Mouse (Mus musculus): ENCODE data around the gene Vti1a. TPM values are rescaled to one million over a fixed set of nuclear protein-coding genes. Genes with fewer than 3 reads are reported as not detected.

Vti1a gene
- total RNA-seq, 2 experiments from 2014 or later: 63.9 to 67.3 TPM

DNA sequence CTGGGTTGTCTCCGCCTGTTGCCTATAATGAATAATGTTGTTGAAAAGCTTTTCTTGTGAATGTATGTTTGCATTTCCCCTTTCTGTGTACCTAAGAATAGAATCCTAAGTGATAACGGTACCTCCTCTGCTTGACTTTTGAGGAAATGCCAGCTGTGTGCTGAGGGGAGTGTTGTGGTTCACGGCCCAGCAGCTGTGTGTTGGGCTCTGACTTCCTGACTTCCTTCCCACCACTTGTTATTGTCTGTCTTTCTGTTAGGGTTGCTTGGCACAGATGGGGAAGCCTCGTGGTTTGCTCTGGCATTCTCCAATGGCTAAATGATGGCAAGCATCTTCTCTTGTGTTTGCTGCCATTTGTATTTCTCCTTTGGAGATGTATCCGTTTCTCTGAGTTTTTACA lies 228.4 kb downstream of the Vti1a start:
- no peak for DNase-seq (ENCODE audit: low spot score in 2 of 2)
- intact Hi-C loops (cut with DNase I): no loop called here

DNA sequence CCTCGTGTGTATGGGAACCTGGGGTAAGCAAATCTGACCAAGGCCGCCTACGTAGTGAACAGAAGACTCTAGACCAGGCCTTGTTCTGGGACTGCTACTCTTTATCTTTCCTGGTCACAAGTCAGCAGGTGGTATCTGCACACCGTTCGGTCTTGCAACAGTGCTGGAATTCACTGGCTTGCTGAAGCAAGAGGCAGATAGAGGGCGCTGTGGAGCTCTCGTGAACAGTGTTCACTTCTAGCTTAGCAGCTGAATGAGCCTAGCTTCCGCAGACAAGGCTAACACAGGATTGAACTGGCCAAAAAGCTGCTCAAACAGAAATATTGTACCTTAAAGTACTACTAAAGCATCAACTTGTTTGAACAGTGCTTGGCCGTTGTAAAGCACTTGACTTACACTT lies 229.4 kb downstream of the Vti1a start:
- intact Hi-C loops (cut with DNase I): no loop called here

DNA sequence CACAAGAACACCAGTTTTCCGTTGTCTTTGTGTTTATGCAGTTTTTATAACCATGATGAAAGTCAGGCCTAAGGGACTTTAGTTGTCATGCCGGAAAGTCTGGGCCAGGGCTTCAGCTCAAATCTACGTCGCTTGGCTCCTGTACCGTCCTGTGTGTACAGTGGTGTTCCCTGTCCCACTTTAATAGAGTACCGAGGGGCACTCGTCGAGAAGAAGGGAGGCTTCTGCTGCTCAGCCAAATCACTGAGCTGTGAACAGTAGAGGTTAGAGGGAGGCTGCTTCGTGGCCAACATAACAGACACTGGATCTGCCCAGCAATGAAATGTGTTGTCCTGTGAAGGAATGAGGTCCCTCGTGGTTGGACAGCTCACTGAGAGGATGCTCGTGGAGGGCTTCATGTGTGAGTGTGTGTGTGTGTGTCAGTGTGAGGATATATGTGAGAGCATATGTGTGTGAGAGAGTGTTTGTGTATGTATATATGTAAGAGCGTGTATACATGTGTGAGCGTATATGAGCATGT lies 230.0 kb downstream of the Vti1a start:
- intact Hi-C loops (cut with DNase I): no loop called here

More for the DNA sequence above, 229.4 kb downstream of the Vti1a start:
- peak; percentile 52 to 65 for DNase-seq (ENCODE audit: low spot score in 2 of 2)

DNA sequence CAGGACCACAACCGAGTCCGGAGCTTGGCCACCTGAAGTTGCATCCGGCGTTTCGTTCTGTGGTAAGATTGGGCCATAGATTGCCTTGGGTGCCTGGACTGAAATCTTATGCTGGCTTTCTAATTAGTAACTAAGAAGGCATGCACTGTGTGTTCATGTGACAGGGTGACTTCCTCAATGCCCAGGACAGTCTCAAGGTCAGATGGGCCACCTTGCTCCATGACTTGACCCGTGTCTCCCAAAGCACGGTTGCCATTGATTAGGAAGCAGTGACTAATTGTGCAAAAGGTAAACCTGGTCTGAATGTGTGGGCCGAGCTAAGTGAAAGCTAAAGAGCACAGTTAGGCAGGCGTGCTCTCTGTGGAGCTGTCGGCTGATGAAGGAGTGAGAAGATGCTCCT lies 232.1 kb downstream of the Vti1a start:
- intact Hi-C loops (cut with DNase I): no loop called here
- DNase-seq (ENCODE audit: low spot score in 2 of 2): no peak

More for the DNA sequence above, 230.0 kb downstream of the Vti1a start:
- no peak for DNase-seq (ENCODE audit: low spot score in 2 of 2)

DNA sequence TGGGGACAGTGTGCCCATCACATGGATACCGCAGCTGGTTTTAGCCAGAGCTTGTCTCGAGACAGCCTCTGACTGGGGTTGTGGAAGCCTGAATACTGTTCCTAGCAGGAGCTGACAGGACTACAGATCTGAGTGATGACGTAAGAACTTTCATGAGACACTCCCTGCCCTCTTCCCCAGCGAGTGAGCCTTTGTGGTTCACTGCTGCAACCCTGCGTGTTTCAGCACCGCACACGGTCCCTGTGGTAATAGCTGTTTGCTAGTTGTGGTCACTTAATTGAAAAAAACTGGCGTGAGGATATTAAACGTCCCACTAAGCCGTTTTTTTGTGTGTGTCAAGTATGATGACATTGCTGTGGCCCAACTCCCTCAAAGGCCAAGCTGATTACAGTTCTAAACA lies 232.6 kb downstream of the Vti1a start:
- no peak for DNase-seq (ENCODE audit: low spot score in 2 of 2)
- intact Hi-C loops (cut with DNase I): no loop called here

DNA sequence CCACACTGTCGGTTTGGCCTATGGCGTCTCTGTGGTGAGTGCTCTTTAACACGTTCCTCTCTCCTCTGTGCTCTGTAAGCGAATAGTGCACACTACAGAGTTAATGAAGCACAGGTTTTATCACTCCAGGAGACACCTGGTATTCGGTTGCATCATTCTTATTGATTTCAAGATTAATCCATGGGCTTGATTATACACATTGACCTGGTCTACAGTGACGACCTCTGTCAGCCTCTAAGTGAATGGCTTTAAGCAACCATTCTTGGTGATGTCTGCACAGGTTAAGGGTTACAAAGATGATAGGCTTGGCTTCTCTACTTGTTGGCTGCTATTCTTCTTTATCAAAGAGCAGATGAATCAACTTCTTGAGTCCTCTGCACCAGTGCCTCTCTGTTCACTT lies 234.1 kb downstream of the Vti1a start:
- DNase-seq (ENCODE audit: low spot score in 2 of 2): no peak
- intact Hi-C loops (cut with DNase I): no loop called here

DNA sequence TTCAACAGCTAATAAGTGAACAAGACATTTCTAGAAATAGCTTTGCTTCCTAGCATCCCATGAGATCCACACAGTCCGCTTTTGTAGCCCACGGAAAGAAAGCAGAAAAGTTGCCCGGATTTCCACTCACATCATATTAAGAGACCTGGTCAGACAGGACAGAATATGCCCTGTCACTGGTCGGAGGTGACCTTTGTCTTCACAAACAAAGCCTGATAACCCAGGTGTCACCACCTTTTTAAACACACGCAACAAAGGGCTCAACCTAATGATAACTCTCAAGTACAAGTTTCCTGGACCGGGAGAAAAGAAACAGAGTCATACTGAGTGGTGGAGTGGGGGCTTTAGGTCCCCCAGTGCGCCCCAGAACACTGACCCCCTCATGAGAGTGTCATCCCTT lies 236.2 kb downstream of the Vti1a start:
- intact Hi-C loops (cut with DNase I): no loop called here
- no peak for DNase-seq (ENCODE audit: low spot score in 2 of 2)

DNA sequence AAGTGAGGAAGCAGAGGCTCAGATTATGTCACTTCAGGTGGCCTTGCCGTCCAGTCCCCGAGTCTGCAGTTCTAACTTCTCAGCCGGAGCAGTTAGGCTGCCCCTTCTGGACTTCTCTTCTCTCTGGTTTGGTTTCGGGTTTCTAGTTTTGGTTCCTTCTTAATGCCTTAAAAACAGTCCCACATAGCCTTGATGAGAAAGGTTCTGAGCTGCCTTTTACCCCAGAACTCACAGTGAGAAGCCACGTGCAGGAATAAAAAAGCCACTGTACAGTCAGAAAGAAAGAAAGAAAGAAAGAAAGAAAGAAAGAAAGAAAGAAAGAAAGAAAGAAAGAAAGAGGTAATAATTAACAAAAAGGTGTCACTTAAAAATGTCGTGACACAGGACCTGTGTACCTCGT lies 236.8 kb downstream of the Vti1a start:
- DNase-seq (ENCODE audit: low spot score in 2 of 2): no peak
- intact Hi-C loops (cut with DNase I): no loop called here

DNA sequence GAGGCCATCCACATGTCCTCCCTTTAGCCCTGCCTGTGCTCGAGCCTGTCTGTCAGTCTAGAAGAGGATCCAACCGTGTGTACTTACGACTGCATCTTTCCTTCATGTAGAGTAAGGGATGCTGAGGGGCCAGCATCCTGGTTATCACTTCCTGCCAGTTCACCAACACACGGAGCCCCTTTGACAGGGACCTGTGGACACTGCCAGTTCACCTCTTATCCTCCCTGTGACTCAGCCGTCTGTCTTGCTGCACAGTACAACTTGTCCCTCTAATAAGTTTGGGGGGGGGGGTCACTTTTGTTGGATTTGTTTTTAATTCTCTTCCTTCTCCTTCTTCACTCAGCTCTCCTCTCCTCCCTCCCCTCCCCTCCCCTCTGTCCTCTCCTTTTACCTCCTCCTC lies 238.2 kb downstream of the Vti1a start:
- intact Hi-C loops (cut with DNase I): no loop called here
- DNase-seq (ENCODE audit: low spot score in 2 of 2): no peak

DNA sequence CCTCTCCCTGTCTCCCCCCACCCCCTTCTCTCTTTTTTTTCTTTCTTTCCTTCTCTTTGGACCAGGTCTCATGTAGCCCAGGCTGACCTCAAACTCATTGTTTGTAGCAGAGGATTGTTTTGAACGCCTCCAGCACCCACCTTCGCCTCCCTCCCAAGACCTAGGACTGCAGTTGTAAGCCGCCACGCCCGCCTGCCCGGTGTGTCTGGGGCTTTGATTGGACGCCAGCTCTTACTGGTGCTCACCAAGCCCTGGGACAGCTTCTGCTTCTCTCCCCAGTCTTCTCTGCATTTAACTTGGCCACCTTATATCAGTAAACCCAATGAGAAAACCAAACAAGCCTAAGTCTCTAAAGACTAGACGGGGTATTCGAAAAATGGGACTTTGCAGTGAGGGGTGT lies 238.6 kb downstream of the Vti1a start:
- intact Hi-C loops (cut with DNase I): no loop called here
- DNase-seq (ENCODE audit: low spot score in 2 of 2): no peak

DNA sequence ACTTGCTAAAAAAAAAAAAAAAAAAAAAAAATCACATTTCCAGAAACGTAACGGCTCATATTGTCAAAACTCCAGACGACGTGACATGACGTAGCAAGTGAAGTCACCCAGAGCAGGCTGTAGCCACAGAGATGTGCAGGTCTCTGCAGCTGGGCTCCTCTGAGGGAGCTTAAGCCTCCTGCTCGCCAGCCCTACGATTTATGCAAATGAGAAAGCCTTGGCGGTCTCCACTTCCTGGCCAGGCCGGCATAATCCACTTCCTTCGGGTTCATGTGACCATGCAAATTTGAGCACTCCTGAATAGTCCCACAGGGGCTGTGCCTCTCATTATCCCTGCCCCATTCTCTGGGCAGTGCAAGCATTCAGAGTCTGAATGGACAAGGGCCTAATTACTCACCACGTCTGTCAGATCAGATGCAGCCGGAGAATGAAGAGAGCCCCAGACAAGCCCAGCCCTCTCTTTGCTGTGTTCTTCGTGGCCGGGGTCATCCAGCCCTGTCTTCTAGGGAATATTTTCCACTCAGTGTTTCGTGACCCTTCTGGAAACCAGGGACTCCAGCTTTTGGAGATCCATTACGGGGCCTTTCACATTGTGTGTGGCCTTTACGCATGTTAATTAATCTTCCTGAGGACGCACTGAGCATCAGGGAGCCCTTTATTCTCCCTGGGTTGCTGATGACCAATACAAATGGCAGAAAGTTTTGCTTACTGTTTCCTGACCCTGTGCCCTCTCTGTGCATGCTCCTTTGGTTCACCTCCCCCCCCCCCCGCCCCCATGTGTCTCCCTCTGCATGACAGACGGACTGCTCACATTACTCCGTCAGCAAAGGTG lies 240.3 kb downstream of the Vti1a start:
- DNase-seq (ENCODE audit: low spot score in 2 of 2): no peak
- intact Hi-C loops (cut with DNase I): no loop called here

DNA sequence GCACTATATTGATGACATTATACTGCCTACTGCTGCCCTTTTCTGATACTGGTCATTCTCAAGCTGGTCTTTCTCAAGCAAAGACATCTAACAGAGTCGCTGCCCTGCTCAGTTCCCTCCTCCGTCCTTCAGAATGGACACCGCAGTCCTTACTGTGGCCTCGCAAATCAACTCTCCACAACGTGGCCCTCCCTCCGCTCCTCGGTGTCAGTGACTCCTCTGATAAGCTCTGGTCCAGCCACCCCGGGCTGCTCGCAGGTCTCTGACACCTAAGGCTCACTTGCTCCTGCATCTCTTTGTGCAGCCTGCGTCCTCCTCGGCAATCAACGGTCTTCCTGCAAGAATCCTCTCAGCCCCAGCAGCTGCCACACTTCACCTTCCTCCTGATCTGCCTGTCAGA lies 243.2 kb downstream of the Vti1a start:
- DNase-seq (ENCODE audit: low spot score in 2 of 2): no peak
- intact Hi-C loops (cut with DNase I): no loop called here

DNA sequence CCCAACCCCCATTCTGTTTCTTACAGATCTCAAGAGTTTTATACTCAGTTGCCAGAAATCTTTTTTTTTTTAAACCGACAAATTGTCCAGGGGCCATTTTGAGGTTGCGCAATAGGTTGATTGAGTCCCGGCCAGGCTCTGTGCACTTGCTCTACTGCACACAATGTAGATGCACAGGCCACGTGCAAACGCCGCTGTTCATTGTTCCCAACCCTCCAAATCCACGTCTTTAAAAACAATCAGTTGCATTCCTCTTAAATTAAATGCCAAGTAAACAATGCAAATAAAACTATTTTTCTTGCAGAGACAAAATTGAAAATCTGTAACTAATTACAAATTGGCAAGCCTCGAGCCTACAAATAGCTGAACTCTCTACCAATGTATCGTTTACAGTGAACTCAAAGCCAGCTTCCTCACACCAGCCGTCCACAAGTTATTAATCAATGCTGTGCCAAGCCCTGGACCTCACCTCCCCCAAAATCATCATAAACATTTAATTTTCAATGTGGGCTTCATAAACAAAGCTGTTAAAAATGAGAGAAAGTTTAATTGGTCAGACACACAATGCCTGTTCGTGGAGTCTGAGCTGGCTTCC lies 244.1 kb downstream of the Vti1a start:
- intact Hi-C loops (cut with DNase I): no loop called here
- no peak for DNase-seq (ENCODE audit: low spot score in 2 of 2)

DNA sequence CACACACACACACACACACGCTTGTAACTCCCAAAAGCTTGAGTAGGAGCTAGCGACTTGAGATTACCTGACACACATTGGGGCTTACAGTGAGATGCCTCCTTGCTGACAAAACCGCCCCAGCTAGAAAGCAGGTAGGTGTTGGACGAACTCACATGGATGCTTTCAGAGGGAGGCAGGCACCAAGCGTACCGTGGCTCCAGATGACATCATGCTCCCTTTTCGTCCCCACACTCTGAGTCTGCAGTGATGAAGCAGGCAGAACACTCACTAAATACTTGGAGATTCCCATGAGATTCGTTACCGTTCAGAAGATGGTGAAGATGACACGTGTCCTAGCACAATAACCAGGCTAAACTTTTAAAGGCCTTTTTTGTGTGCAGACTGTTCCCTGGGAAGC lies 245.4 kb downstream of the Vti1a start:
- intact Hi-C loops (cut with DNase I): no loop called here

DNA sequence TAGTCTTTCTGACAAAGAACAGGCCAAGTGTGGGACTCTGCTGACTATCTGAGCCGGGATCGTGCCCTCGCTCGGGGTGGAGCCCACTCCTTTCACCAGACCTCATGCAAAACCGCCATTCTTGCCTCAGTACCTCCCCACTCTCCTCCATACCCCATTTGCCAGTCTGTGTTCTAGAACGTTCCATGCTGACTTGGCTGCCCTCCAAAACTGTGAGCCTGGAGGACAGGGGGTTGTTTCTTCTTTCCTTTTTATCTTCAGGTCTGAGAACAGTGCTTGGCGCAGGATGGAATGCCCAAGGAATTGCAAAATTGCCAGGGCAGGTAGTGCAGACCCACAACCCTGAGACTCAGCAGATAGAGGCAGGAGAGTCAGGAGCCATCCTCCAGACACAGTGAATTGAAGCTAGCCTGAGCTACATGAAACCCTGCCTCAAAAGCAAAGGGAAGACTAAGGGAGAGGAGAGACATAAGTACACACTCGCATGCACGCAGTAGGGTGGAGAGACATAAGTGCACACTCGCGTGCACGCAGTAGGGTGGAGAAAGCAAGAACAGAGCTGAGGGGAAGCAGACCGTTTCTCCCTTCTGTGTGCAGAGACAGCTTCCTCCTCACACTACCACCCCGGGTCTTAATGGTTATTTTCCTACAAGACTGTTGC lies 246.5 kb downstream of the Vti1a start:
- intact Hi-C loops (cut with DNase I): no loop called here
- DNase-seq (ENCODE audit: low spot score in 2 of 2): no peak

More for the DNA sequence above, 245.4 kb downstream of the Vti1a start:
- no peak for DNase-seq (ENCODE audit: low spot score in 2 of 2)

DNA sequence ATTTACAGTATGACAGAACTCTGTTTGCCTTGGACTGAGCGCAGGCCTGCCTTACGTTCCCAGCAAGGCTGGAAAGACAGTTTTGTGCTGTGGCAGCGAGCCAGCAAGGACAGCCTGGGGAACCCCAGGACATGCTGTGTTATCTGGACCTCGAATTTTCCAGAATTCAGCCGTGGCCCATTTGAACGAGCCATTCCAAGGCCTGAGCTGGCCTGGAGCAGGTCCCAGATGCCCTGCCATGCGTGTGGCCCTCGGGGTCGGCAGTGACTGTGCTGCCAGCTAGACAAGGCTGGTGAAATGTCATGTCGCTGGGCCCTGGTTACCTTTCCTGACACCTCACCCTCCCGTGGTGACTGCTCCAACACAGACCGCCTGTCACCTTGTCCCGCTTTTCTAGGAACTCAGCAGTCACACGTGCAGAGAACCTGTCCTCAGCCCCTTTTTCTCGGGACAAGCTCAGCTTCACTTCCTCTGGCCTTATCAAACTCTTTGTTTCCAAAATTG lies 247.1 kb downstream of the Vti1a start:
- intact Hi-C loops (cut with DNase I): no loop called here
- no peak for DNase-seq (ENCODE audit: low spot score in 2 of 2)

DNA sequence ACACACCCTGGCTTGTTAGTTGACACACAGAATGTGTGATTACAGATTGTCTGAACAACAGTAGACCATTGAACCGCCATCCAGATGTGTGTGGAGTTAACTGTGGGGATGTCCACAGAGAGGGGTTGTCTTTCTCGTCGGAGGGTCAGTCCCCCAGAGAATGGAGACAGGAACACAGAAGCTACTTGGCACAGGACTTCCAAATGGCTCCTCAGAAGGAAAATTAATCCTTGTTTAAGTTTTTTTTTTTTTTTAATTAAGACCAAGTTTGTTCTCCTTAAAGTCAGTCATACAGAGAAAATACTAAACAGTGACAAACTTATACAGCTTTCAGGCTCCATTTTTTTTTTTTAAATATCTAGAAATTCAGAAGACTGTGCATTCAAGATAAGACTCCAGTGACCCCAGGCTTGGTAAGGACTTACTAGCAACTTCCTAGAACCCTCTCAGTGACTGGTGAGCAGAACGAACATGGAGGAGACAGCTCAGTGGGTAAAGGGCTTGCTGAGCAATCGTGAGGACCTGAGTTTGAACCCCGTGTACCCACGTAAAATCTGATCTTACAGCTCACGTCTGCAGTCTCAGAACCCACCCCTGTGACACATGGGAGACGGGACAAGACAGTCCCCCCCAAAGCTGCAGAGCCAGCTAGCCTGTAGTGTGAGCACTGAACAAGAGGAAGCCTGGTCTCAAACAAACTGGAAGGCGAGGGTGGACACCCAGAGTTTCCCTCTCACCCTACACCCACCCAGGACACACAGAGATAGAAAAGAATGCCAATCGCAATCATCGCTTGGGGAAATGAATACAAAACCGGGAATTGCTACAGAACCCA lies 248.2 kb downstream of the Vti1a start:
- intact Hi-C loops (cut with DNase I): no loop called here
- no peak for DNase-seq (ENCODE audit: low spot score in 2 of 2)

DNA sequence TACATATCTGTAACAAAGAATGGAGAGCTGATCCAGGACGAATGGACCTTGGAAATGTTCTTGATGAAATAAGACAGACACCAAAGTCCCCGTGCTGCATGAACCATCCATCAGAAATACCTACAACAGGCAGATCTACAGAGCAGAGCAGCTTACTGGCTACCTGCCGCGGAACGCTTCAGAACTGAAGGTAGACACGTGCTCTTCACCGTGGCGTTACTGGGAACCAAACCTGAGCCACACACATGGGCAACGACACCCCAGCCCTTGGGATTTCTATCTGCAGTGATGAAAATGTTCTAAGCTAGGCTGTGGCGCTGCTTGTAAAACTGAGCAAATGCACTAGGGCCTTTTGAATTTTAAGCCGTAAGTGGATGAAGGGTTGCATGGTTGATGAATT lies 249.0 kb downstream of the Vti1a start:
- no peak for DNase-seq (ENCODE audit: low spot score in 2 of 2)
- intact Hi-C loops (cut with DNase I): no loop called here

DNA sequence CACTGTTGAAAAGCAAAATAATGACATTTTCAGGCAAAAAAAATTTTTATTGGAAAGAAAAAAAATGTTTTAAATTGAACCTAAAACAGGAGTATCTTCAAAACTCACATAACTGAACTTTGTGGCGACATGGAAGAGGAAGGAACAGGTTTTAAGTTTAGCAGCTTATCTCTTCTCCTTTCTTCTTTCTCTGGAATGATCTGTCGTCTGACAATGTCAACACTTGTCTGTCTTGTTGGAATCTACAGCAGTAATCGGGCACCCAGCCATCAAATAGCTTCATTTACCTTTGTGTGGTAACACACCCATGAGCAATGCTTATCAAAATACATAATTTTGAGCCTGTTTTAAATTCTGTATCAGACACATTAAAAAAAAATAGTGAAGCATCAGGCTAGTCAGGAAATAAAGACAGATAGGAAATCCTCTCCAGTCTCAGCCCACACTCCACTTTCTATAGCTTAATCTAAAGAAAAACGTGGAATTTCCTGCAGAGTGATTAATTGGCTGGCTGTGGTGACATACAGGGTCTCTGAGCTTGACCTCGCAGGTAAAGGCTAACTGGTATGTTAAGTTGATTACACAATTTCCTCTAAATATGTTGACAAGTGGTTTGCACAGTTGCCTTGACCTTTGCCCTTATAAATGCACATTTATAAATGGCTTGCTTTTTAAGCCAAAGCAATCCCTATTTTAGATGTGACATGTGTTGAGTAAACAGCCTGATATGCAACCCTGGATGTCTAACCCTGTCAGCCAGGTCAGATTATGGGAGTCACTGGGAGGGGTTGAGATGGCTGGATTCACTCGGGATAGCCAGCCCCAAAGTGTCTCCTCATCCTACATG lies 249.7 kb downstream of the Vti1a start:
- no peak for DNase-seq (ENCODE audit: low spot score in 2 of 2)
- intact Hi-C loops (cut with DNase I): no loop called here
